7 mouse cellular contexts compared by ENCODE assay signal in genomic region chr3:32737172-32737655, GRCm38 (mm10). TPM values are rescaled to one million over a fixed set of nuclear protein-coding genes. Genes with fewer than 3 reads are reported as not detected.
DNase-seq lines count a peak whose midpoint lies in the region; ATAC-seq lines count a peak whose summit lies in the region.

Gene Mrpl47 (minus strand): TSS chr3:32737605.

- intact Hi-C loops in left cerebral cortex, postnatal 36 days (cut with DNase I) = loop anchor here (2.0 to 5.0 kb wide), 2 partner anchors 80 to 1065 kb away; partner anchors contain the start of gene Usp13

- peaks cover 20% of the 10 kb centered on the region for H3K4me1 ChIP-seq in embryonic facial prominence, embryonic 12.5 days
- H3K4me1 ChIP-seq in heart, embryonic 15.5 days (replicated peaks) = peaks cover 19% of the 10 kb centered on the region
- peaks cover 33% of the 10 kb centered on the region for H3K4me1 ChIP-seq in neural tube, embryonic 13.5 days (replicated peaks)

- peak within 1 kb of the TSS; percentile 86 for H3K4me2 ChIP-seq in embryonic facial prominence, embryonic 12.5 days (replicated peaks)
- H3K4me2 ChIP-seq in heart, embryonic 15.5 days = peak within 1 kb of the TSS; percentile 64
- peak within 1 kb of the TSS; percentile 90 for H3K4me2 ChIP-seq in neural tube, embryonic 13.5 days

- peak within 1 kb of the TSS; percentile 70 for H3K27ac ChIP-seq in embryonic facial prominence, embryonic 12.5 days
- H3K27ac ChIP-seq in heart, embryonic 15.5 days = peak within 1 kb of the TSS; percentile 93
- peak within 1 kb of the TSS; percentile 84 for H3K27ac ChIP-seq in neural tube, embryonic 13.5 days (replicated peaks)

- peak; percentile 38 for ATAC-seq in embryonic facial prominence, embryonic 12.5 days (ENCODE audit: insufficient number of reproducible peaks, insufficient read depth, low FRiP score, low TSS enrichment)
- ATAC-seq in heart, embryonic 15.5 days (replicated peaks; ENCODE audit: insufficient number of reproducible peaks, insufficient read depth, low FRiP score, low read depth) = peak; percentile 42
- peak; percentile 61 for ATAC-seq in neural tube, embryonic 13.5 days (ENCODE audit: low read depth)

- peaks cover 16% of the 10 kb centered on the region for H3K36me3 ChIP-seq in embryonic facial prominence, embryonic 12.5 days
- peaks cover 28% of the 10 kb centered on the region for H3K36me3 ChIP-seq in heart, embryonic 15.5 days
- peaks cover 39% of the 10 kb centered on the region for H3K36me3 ChIP-seq in neural tube, embryonic 13.5 days

- no peaks in the 10 kb centered on the region for H3K9me3 ChIP-seq in embryonic facial prominence, embryonic 12.5 days
- no peaks in the 10 kb centered on the region for H3K9me3 ChIP-seq in heart, embryonic 15.5 days (replicated peaks)
- no peaks in the 10 kb centered on the region for H3K9me3 ChIP-seq in neural tube, embryonic 13.5 days

- peak within 1 kb of the TSS; percentile 95 for H3K4me3 ChIP-seq in embryonic facial prominence, embryonic 12.5 days
- H3K4me3 ChIP-seq in heart, embryonic 15.5 days = peak within 1 kb of the TSS; percentile 63
- H3K4me3 ChIP-seq in neural tube, embryonic 13.5 days = peak within 1 kb of the TSS; percentile 79

- DNase-seq in urinary bladder, adult 2 months (ENCODE audit: low spot score) = no peak
- DNase-seq in urinary bladder, postnatal 25 days (ENCODE audit: low spot score) = no peak
- no peak for DNase-seq in left cerebral cortex, postnatal 36 days (ENCODE audit: low spot score in 2 of 2)
- DNase-seq in spleen, postnatal 14 days (ENCODE audit: low spot score in 2 of 2) = no peak

- no peaks in the 10 kb centered on the region for H3K27me3 ChIP-seq in embryonic facial prominence, embryonic 12.5 days
- H3K27me3 ChIP-seq in heart, embryonic 15.5 days = no peaks in the 10 kb centered on the region
- H3K27me3 ChIP-seq in neural tube, embryonic 13.5 days = no peaks in the 10 kb centered on the region

- under 1% methylated on average over 31 of the region's 31 CpGs for WGBS in embryonic facial prominence, embryonic 12.5 days
- under 1% methylated on average over 31 of the region's 31 CpGs for WGBS in heart, embryonic 15.5 days
- WGBS in neural tube, embryonic 13.5 days = under 1% methylated on average over 31 of the region's 31 CpGs

- H3K9ac ChIP-seq in embryonic facial prominence, embryonic 12.5 days = peak within 1 kb of the TSS; percentile 81
- peak within 1 kb of the TSS; percentile 78 for H3K9ac ChIP-seq in heart, embryonic 15.5 days
- H3K9ac ChIP-seq in neural tube, embryonic 13.5 days = peak within 1 kb of the TSS; percentile 87

RNA-seq across cellular contexts. Expression of gene Mrpl47, which starts in this region (rescaled TPM):
- 14.8 and 14.9 TPM in 2 replicates for polyA plus RNA-seq in urinary bladder, adult 2 months (2012; rRNA removed)
- 37.0 and 38.1 TPM in 2 replicates for polyA plus RNA-seq in embryonic facial prominence, embryonic 12.5 days (2016; fragmentation: Nextera tagmentation; extraction: Ambion mirVana)
- 24.7 and 33.9 TPM in 2 replicates for polyA plus RNA-seq in heart, embryonic 15.5 days (2015; fragmentation: Nextera tagmentation; extraction: Ambion mirVana)
- 10 to 100 TPM; 21.4 to 23.4 TPM for total RNA-seq in left cerebral cortex, postnatal 36 days (2021)
- polyA plus RNA-seq in neural tube, embryonic 13.5 days (2015; fragmentation: Nextera tagmentation; extraction: Ambion mirVana) = 33.3 and 35.4 TPM in 2 replicates
